Mouse (Mus musculus) thymus, postnatal 0 days (tissue): ENCODE measurements around the gene Fitm1. TPM values are rescaled to one million over a fixed set of nuclear protein-coding genes. Genes with fewer than 3 reads are reported as not detected.
A peak's percentile ranks its signal among the peaks of the same experiment; 100 is the strongest.

ENCODE experiments used
- DNase-seq: peaks from one replicate; pipeline ENCODE4 v3.0.0-alpha.2; 2015; ENCODE audit warnings: low spot score
- polyA plus RNA-seq: library from polyadenylated mRNA; unstranded; fragments of >200 nt; fragmentation: Nextera tagmentation; extraction: Ambion mirVana; gene quantifications from 2 replicates; pipeline ENCODE4 v1.2.1, GENCODE M21; 2015

The Fitm1 gene
- 0.26 and 0.33 TPM in 2 replicates for polyA plus RNA-seq

- no peak for DNase-seq
These were observed at the start of gene Fitm1 for GRCm38 (mm10) chr14:55575302-55575701. Gene Fitm1, plus strand, starts transcription at chr14:55575617.

GRCm38 (mm10) chr14:55526674-55527073 is 48.7 kb upstream of the Fitm1 start:
- no peak for DNase-seq

- peak; percentile 49 for DNase-seq
These were observed 47.5 kb upstream of the Fitm1 start for GRCm38 (mm10) chr14:55527940-55528339.

- peak; percentile 32 for DNase-seq
These were observed 39.2 kb upstream of the Fitm1 start for GRCm38 (mm10) chr14:55536116-55536745.

GRCm38 (mm10) chr14:55540067-55540786 is 35.2 kb upstream of the Fitm1 start, which contains the start of gene Pck2:
Gene Pck2, plus strand, starts transcription at chr14:55540266.
- DNase-seq, result no peak

GRCm38 (mm10) chr14:55540787-55541321 is 34.6 kb upstream of the Fitm1 start:
- DNase-seq, result no peak

- no peak for DNase-seq
These were observed 33.1 kb upstream of the Fitm1 start for GRCm38 (mm10) chr14:55542268-55542667.

GRCm38 (mm10) chr14:55544334-55544733 is 31.1 kb upstream of the Fitm1 start:
- no peak for DNase-seq

- DNase-seq, result no peak
These were observed 25.2 kb upstream of the Fitm1 start for GRCm38 (mm10) chr14:55550191-55550590.

- DNase-seq, result no peak
These were observed 24.1 kb upstream of the Fitm1 start for GRCm38 (mm10) chr14:55551347-55551746.

GRCm38 (mm10) chr14:55551794-55552193 is 23.6 kb upstream of the Fitm1 start:
- no peak for DNase-seq

- DNase-seq, result no peak
These were observed 20.8 kb upstream of the Fitm1 start for GRCm38 (mm10) chr14:55554635-55555034.

- DNase-seq, result no peak
These were observed 19.6 kb upstream of the Fitm1 start for GRCm38 (mm10) chr14:55555788-55556187.

- peak; percentile 49 for DNase-seq
These were observed 18.4 kb upstream of the Fitm1 start for GRCm38 (mm10) chr14:55557003-55557402.

GRCm38 (mm10) chr14:55557587-55557986 is 17.8 kb upstream of the Fitm1 start:
- DNase-seq, result no peak

GRCm38 (mm10) chr14:55558740-55559448 is 16.5 kb upstream of the Fitm1 start:
- DNase-seq, result no peak

- DNase-seq, result peak; percentile 91
These were observed 15.6 kb upstream of the Fitm1 start, which contains the start of gene Dcaf11 for GRCm38 (mm10) chr14:55559799-55560201. Gene Dcaf11, plus strand, starts transcription at chr14:55560006.

GRCm38 (mm10) chr14:55560202-55561073 is 15.0 kb upstream of the Fitm1 start, which contains the start of gene A730061H03Rik:
Gene A730061H03Rik, minus strand, starts transcription at chr14:55560406.
- peak; percentile 99 for DNase-seq

- no peak for DNase-seq
These were observed 13.6 kb upstream of the Fitm1 start for GRCm38 (mm10) chr14:55561860-55562259.

- no peak for DNase-seq
These were observed 12.2 kb upstream of the Fitm1 start for GRCm38 (mm10) chr14:55563249-55563648.

- no peak for DNase-seq
These were observed 9.7 kb upstream of the Fitm1 start for GRCm38 (mm10) chr14:55565748-55566147.
